Mouse (Mus musculus) neural tube, embryonic 11.5 days (tissue): Measurements from ENCODE around the gene Efhb. TPM values are rescaled to one million over a fixed set of nuclear protein-coding genes. Genes with fewer than 3 reads are reported as not detected.
A peak's percentile ranks its signal among the peaks of the same experiment; 100 is the strongest.

Experiments used
- ATAC-seq: fragments of 200-750 bp; cut with Nextera tagmentation; 2 replicates; pipeline ENCODE4 v1.8.0; 2017; ENCODE audit warnings: moderate number of reproducible peaks, mild to moderate bottlenecking, moderate TSS enrichment, moderate library complexity; ENCODE audit not compliant: insufficient read depth, low FRiP score, low TSS enrichment
- DNase-seq: peaks from one replicate; pipeline ENCODE4 v3.0.0-alpha.2; 2015; ENCODE audit warnings: low spot score
- H3K27ac ChIP-seq: fragments of 300-500 bp; sonication (generic); 2 replicates; pipeline ENCODE4 v1.5.1; 2014; ENCODE audit warnings: low read depth, mild to moderate bottlenecking, low read length
- H3K27me3 ChIP-seq: fragments of 300-500 bp; sonication (generic); 2 replicates; pipeline ENCODE4 v1.6.1; 2014; ENCODE audit warnings: mild to moderate bottlenecking, low read length, mixed read lengths; ENCODE audit not compliant: control insufficient read depth, insufficient read depth
- H3K36me3 ChIP-seq: fragments of 300-500 bp; sonication (generic); 2 replicates; pipeline ENCODE4 v1.6.1; 2014; ENCODE audit warnings: mild to moderate bottlenecking, low read length, moderate library complexity, mixed read lengths; ENCODE audit not compliant: control insufficient read depth, insufficient read depth
- H3K4me1 ChIP-seq: fragments of 300-500 bp; sonication (generic); 2 replicates; pipeline ENCODE4 v1.6.1; 2014; ENCODE audit warnings: low read length, mixed read lengths; ENCODE audit not compliant: control insufficient read depth, insufficient read depth
- H3K4me2 ChIP-seq: fragments of 300-500 bp; sonication (generic); 2 replicates; pipeline ENCODE4 v1.6.1; 2014; ENCODE audit warnings: low read depth, mild to moderate bottlenecking, moderate library complexity
- H3K4me3 ChIP-seq: fragments of 300-500 bp; sonication (generic); 2 replicates; pipeline ENCODE4 v1.5.1; 2014; ENCODE audit warnings: low read depth, low read length
- H3K9ac ChIP-seq: fragments of 300-500 bp; sonication (generic); 2 replicates; pipeline ENCODE4 v1.6.1; 2014; ENCODE audit warnings: mild to moderate bottlenecking, low read length
- H3K9me3 ChIP-seq: fragments of 300-500 bp; sonication (generic); 2 replicates; pipeline ENCODE4 v1.6.1; 2016; ENCODE audit warnings: low read length; ENCODE audit not compliant: control insufficient read depth
- WGBS: fragments of 180-500 bp; shearing (Covaris S2); extraction: QIAGEN DNeasy Blood & Tissue Kit; methylation state at CpG from one replicate; pipeline ENCODE4 v1.1.7; 2014; 5-methylcytosine and 5-hydroxymethylcytosine counted together
- polyA plus RNA-seq: library from polyadenylated mRNA; unstranded; fragments of >200 nt; fragmentation: Nextera tagmentation; extraction: Ambion mirVana; gene quantifications from 2 replicates; pipeline ENCODE4 v1.2.1, GENCODE M21; 2014

Efhb gene
- polyA plus RNA-seq, 1 experiment from 2014 or later = 0.34 TPM

- no peaks in the 10 kb centered on the region for H3K36me3 ChIP-seq
- no peak overlapping the region for H3K4me2 ChIP-seq
- ATAC-seq (peak; percentile 68; the same call in 1 of the 2 replicates), DNase-seq (no peak)
- no peaks in the 10 kb centered on the region for H3K4me1 ChIP-seq
- H3K9me3 ChIP-seq = no peaks in the 10 kb centered on the region
- H3K27ac ChIP-seq = no peak overlapping the region
- no peak overlapping the region for H3K9ac ChIP-seq
- 56% methylated on average over 6 of the region's 6 CpGs for WGBS
- no peaks in the 10 kb centered on the region for H3K27me3 ChIP-seq
- H3K4me3 ChIP-seq = no peak overlapping the region
Observed at GRCm38 (mm10) chr17:53387581-53388473, 75.3 kb downstream of the Efhb start.

GRCm38 (mm10) chr17:53386863-53387262 is 76.3 kb downstream of the Efhb start:
- H3K9ac ChIP-seq = no peak overlapping the region
- ATAC-seq = no peak
- H3K4me1 ChIP-seq = no peaks in the 10 kb centered on the region
- H3K4me3 ChIP-seq = no peak overlapping the region
- DNase-seq = no peak
- no peak overlapping the region for H3K4me2 ChIP-seq
- H3K27ac ChIP-seq = no peak overlapping the region
- no peaks in the 10 kb centered on the region for H3K27me3 ChIP-seq
- 88% methylated on average over 6 of the region's 6 CpGs for WGBS
- H3K36me3 ChIP-seq = no peaks in the 10 kb centered on the region
- no peaks in the 10 kb centered on the region for H3K9me3 ChIP-seq

GRCm38 (mm10) chr17:53364111-53364510 is 99.0 kb downstream of the Efhb start:
- Histone ChIP-seq H3K4me2 (no peak overlapping the region), H3K9me3 (no peaks in the 10 kb centered on the region), H3K9ac (no peak overlapping the region), H3K4me1 (no peaks in the 10 kb centered on the region), H3K36me3 (no peaks in the 10 kb centered on the region), H3K27ac (no peak overlapping the region), H3K27me3 (no peaks in the 10 kb centered on the region), H3K4me3 (no peak overlapping the region)
- DNase-seq (no peak), ATAC-seq (no peak)
- 86% methylated on average over 6 of the region's 6 CpGs for WGBS

Other genes with a start within 250 kb of the Efhb start
- 104 and 110 TPM in 2 replicates for gene Rab5a, start 15.9 kb upstream of the Efhb start, polyA plus RNA-seq
- 0.39 and 0.69 TPM in 2 replicates for gene Pp2d1, start 76.1 kb upstream of the Efhb start, polyA plus RNA-seq
- 4.4 and 5.2 TPM in 2 replicates for gene Kat2b, start 103.5 kb upstream of the Efhb start, polyA plus RNA-seq
- 43.9 and 44.1 TPM in 2 replicates for gene Sgo1, start 226.0 kb upstream of the Efhb start, polyA plus RNA-seq